In genomic region chr16:21412593-21413047, GRCm38 (mm10) we compare ENCODE assay signal across 7 mouse cellular contexts. TPM values are rescaled to one million over a fixed set of nuclear protein-coding genes. Genes with fewer than 3 reads are reported as not detected.
DNase-seq lines count a peak whose midpoint lies in the region; ATAC-seq and TF ChIP-seq lines count a peak whose summit lies in the region.

No protein-coding gene starts in this region.

- H3K27me3 ChIP-seq in intestine, embryonic 15.5 days (replicated peaks), result no peaks in the 10 kb centered on the region

- H3K4me1 ChIP-seq in intestine, embryonic 15.5 days (replicated peaks), result no peaks in the 10 kb centered on the region

- DNase-seq in adipocyte (ENCODE audit: low spot score), result peak; percentile 89
- DNase-seq in cerebellum, postnatal 25 days, result peak; percentile 73 to 83
- peak; percentile 73 for DNase-seq in gastrocnemius, adult 2 months
- DNase-seq in left cerebral cortex, postnatal 10 days (ENCODE audit: extremely low spot score in 1 of 2, low spot score in 2 of 2), result peak; percentile 69 to 70
- DNase-seq in mesoderm, embryonic 11.5 days (ENCODE audit: low read depth, low spot score), result peak; percentile 94
- peak; percentile 64 for DNase-seq in skeletal muscle tissue, adult 2 months (ENCODE audit: low read depth, low spot score)

- ATAC-seq in intestine, embryonic 15.5 days, result peak; percentile 70

- intact Hi-C loops in gastrocnemius, adult 2 months (cut with DNase I), result loop anchor here (1.0 to 5.0 kb wide), 2 partner anchors 170 to 208 kb away; partner anchors contain the start of gene Ephb3
- intact Hi-C loops in left cerebral cortex, postnatal 10 days (cut with DNase I), result no loop called here

- no peaks in the 10 kb centered on the region for H3K36me3 ChIP-seq in intestine, embryonic 15.5 days

- H3K9ac ChIP-seq in intestine, embryonic 15.5 days, result no peak overlapping the region

- H3K4me3 ChIP-seq in gastrocnemius, adult 2 months, result no peak overlapping the region
- H3K4me3 ChIP-seq in intestine, embryonic 15.5 days (replicated peaks), result no peak overlapping the region

- TF ChIP-seq CTCF in gastrocnemius, adult 2 months (IDR thresholded peaks at IDR 0.05), result no peak; the same call in 1 of the 2 replicates

- H3K9me3 ChIP-seq in intestine, embryonic 15.5 days, result no peaks in the 10 kb centered on the region

- no peak overlapping the region for H3K4me2 ChIP-seq in intestine, embryonic 15.5 days (replicated peaks)

- no peak overlapping the region for H3K27ac ChIP-seq in gastrocnemius, adult 2 months
- H3K27ac ChIP-seq in intestine, embryonic 15.5 days, result no peak overlapping the region

- WGBS in intestine, embryonic 15.5 days, result 20% methylated on average over 8 of the region's 8 CpGs

RNA-seq across cellular contexts. Expression of gene Vps8, which starts 10.3 kb away (rescaled TPM):
- 1 to 10 TPM; 7.7 to 7.8 TPM for total RNA-seq in gastrocnemius, adult 2 months (2021)
- polyA plus RNA-seq in intestine, embryonic 15.5 days (2015; fragmentation: Nextera tagmentation; extraction: Ambion mirVana), result 13.9 and 18.4 TPM in 2 replicates
- total RNA-seq in left cerebral cortex, postnatal 10 days (2021), result 10 to 100 TPM; 57.2 to 61.5 TPM

Comparison
In these comparisons a context has a peak if more than half of its experiments do, and no peak if none do; other contexts are left out.
1. RNA of gene Vps8, which starts 10.3 kb away (total RNA-seq): 57.2 to 61.5 TPM in left cerebral cortex, postnatal 10 days; 7.7 to 7.8 TPM in gastrocnemius, adult 2 months; every median in the first group is over 4 times any median in the second.
2. Peak in every context shown above with its lines, with median percentiles within 50 percentile points of each other: DNase-seq.